Mouse (Mus musculus): ENCODE data around the gene Gm49450.

Gm49450 gene

DNA sequence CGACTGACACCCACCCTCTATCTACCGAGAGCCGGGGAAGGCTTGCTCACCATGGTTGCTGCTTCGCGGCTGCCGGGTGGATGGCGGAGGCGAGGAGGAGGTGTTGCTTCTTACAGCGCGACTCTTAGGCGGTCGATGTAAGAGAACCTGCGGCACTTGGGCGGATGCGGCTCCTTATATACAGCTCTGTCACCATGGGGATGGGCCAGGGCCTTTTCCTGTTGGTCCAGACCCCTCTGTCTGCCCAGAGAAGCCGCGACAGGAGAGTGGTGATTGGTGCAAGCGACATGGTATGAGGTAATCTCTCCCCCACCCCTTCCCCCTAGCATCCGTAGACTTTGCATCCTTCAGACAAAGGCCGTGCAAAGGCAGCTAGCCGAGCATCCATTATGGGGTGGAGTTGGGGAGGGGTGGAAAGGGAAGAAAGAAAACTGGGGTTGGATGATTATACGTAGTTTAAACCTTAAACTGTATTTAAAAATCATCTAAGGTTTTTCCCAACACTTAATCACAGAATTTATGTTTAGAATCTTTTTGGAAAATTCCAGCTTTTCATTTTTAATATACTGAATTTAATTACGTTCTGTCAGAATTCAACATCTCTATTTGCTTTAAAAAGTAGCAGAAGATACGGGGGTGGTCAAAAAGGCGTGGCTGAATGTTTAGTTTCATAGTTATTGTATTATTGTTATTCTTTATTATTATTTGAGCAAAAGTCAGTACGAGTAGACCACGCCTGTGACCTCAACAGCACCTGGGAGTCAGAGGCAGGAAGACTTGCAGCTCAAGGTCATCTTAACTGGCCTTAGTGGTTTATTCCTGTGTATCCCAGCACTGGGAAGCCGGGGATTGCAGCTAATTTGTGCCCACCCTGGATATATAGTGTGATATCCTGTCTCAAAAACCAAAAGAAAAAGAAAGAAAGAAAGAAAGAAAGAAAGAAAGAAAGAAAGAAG lies at the start of gene Gm49450, which contains the start of gene Tuba1a:
Gene Gm49450, minus strand, starts transcription at position 151 of the 956 bp plus-strand sequence.
Gene Tuba1a, minus strand, starts transcription at position 303 of the 956 bp plus-strand sequence.
- peak; percentile 87 for DNase-seq (ENCODE audit: low spot score)

GRCm38 (mm10) chr15:99001451-99001931 lies 48.1 kb upstream of the Gm49450 start:
- DNase-seq (ENCODE audit: low spot score) = no peak

DNA sequence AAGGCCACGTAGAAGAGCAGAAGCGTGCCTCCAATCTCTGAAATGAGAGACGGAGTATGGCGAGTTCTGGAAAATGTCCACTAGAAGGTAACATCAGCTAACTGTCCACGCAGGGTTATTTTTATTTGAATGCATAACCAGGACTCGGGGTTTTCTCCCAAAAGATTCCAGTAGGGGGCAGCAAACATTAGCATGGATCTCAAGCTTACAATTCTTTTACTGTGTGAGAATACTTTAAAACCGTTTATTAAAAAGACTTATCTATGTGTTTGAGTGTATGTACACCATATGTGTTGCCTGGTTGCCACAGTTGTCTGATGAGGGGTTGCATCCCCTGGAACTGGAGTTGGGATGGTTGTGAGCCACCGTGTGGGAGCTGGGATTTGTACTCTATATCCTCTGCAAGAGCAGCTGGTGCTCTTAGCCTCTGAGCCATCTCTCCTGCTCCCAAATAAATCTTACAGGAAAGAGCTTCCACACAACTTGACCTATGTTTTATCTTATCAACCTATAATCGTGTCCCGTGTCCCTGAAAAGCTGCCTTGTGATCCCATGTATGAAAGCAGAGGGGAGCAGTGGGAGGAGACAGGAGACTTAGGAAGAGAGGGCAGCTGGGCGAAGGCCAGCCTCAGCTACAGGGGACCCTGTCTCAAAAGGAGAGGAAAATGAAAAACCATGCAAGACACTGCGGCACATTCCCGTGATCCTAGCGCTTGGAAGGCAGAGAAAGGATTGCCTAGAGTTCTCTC lies 47.4 kb upstream of the Gm49450 start:
- DNase-seq (ENCODE audit: low spot score) = no peak

DNA sequence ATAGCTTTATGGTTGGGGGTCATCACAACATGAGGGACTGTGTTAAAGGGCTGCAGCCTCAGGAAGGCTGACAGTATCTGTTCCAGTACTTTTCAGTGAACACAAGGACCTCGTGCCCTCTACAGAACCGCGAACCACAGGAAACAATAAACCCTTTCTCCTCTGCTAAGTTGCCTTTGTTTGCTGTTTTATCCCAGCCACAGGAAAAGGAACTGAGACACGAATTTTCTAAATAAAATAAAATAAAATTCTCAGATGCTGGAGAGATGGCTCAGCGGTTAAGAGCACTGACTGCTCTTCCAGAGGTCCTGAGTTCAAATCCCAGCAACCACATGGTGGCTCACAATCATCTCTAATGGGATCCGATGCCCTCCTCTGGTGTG lies 45.4 kb upstream of the Gm49450 start:
- DNase-seq (ENCODE audit: low spot score) = no peak

DNA sequence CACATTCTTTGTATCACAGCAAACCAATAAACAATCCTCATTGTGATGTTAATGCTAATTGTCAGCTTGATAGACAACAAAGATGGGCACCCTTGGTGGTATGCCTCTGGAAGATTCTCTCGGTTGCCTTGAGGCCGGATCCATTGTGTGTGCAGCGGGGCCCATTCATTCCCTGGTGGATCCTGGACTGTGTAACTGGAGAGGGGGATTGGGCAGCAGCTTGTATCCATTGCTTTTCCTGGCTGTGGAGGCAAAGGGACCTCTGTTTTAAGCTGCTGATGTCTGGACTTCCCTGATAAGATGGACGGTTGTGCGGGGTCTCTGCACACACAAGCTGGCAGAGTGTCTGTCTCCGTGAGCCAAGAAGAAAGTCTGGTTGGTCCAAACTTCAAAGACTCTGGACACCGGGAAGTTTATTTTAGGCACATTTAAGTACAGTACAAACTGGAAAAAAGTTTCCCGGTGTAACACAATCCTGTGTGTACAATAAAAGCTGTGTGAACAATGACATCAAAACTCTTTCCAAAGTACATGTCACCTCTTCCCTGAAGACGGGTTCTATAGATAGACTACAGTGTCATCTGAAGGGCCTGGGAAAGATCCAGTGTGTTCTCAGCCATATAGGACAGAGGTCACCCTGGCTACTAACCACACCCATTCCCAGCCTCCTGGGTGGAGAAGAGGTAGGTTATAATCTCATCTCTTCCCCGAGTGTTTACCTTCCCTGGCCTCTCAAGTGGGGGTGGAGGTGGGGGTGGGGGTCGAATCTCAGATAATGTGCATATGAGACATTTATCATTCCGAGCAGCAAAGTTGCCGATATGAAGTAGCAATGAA lies 44.8 kb upstream of the Gm49450 start:
- no peak for DNase-seq (ENCODE audit: low spot score)

DNA sequence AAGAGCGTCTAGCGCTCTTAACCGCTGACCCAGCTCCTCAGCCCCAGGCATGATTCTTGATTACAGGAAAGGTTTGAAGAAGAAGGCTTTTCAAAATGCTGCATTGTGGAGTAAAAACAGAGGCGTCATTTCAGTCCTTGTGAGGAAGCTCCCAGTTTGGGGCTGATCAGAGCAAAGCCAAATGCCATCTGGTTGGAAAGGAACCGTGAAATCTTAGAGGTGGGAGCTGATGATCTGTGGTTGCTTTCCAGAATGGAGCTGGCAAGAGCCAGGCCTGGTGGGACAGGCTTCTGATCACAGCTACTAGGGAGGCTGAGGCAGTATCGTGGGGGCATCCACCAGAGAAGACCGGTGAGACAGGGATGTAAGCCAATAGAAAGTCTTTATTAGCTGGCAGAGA lies 43.5 kb upstream of the Gm49450 start:
- DNase-seq (ENCODE audit: low spot score) = no peak

GRCm38 (mm10) chr15:98994957-98995520 lies 41.7 kb upstream of the Gm49450 start:
- DNase-seq (ENCODE audit: low spot score) = no peak

- DNase-seq (ENCODE audit: low spot score) = no peak
These were observed 40.5 kb upstream of the Gm49450 start for GRCm38 (mm10) chr15:98993865-98994264.

DNA sequence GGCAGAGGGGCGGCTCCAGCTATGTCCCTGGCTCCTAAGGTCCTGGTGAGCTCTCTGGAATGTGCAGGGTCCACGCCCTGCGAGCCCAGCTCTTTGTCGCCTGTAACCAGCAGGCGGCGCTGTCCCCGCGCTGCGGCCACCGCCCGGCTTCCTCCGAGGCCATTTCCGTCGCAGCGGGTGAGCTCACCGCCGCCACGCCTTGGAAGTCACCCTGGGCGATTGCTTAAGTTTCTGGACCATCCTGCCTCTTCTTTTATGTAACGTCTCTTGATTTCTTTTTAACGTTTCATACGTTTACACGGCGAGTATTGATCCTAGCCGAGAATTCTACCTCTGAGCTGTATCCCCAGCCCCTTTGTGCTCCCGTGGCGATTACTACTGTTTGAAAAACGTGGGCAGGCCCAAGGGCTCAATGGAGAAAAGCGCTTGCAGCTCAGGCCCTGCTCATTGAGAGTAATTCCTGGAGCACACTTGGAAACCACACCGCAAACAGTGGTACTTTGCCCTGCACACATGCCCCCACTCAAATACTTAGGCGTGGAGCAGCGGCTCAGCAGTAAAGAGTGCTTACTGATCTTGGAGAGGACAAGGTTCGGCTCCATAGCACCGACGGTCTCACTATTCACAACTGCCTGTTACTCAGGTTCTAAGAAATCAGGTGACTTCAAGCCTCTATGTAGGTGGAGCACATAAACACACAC lies 39.9 kb upstream of the Gm49450 start:
- peak; percentile 94 for DNase-seq (ENCODE audit: low spot score)

GRCm38 (mm10) chr15:98992086-98992912 lies 38.9 kb upstream of the Gm49450 start:
- DNase-seq (ENCODE audit: low spot score) = no peak

GRCm38 (mm10) chr15:98991540-98992050 lies 38.2 kb upstream of the Gm49450 start:
- DNase-seq (ENCODE audit: low spot score) = no peak

DNA sequence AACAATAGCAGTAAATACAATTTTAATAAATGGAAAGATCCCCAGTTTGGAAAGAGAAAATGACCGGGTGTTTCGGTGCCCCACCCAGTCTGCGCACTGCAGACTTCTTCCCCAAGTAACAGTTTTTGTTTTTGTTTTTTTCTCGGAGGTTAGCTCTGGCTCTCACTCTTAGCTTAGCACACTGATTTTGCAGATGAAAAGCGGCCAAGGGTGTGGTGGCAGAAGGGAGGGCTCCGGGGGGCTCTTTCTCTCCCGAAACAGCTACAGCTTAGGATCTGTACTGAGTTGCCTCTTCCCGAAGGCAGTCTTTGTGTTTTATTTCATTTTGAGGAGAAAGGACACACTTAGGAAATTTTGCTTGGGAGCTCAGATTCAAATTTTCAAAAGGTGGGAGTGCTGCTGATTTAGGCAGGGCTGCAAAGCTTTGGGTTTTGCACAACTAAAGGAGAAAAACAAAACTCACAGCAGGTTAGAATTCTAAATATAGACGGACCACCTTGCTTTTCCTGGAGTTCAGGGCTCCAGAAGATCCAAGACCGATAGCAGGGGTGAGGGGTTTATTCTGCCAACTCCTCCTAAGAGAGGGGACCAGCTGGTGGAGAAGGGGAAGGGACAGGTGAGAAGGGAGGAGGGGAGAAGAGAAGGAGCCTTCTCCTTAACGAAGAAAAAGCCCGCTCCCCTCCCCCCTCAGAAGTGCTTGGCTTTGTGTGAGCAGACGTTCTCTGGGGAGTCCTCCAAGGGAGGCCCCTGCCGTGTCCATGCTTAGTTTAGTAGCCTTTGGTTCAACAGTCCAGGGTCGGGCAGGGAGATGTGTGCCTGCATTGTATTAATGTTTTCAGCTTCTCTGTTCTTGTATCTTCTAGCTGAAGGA lies 37.6 kb upstream of the Gm49450 start:
- no peak for DNase-seq (ENCODE audit: low spot score)

DNA sequence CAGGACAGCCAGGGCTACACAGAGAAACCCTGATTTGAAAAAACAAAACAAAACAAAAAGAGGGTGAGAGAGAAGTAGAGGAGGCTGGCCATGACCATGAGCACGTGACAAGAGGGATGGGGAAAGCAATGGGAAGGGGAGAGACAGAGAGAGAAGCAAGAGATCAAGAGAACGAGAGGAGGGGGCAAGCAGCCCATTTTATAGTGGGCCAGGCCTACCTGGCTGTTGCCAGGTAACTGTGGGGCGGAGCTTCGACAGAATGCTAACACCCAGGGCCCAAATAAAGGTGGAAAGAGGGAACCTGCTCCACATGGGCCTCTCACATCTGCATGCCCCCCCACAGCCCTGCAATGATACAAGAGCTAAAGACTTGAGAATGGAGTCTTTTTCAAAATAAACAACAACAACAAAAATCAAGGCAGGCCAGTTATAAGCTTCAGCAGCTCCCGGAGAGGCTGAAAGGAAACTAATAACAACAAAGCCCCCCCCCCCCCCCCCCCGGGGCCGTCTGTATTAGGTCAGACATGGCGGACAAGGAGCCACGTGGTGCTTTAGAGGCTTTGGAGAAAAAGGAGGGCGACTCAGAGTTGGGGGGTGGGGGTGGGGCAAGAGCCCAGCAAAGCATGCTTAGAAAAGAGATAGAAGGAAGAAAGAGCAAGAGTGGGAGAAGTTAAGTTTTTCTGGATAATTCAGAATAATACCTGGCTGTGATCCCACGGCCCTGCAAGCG lies 36.5 kb upstream of the Gm49450 start:
- DNase-seq (ENCODE audit: low spot score) = no peak

DNA sequence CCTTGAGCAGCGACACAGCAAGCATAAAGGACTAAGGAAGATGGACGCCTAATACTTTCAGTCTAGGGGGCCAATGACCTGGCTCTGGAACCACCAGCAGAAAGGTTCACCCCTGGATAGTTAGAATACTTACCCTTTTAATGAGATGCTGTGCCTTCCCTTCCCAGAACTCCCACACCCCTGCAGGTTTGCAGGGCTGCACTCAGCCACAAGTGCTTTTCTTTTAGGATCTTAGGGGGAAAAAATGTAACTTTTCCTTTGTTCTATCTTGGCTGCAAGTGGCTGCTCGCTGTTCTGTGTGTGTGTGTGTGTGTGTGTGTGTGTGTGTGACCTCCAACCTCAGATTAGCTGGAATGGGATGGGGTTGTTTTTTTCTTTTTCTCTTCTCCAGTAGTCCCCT lies 35.4 kb upstream of the Gm49450 start:
- no peak for DNase-seq (ENCODE audit: low spot score)

GRCm38 (mm10) chr15:98987661-98988181 lies 34.4 kb upstream of the Gm49450 start:
- no peak for DNase-seq (ENCODE audit: low spot score)

GRCm38 (mm10) chr15:98987077-98987630 lies 33.8 kb upstream of the Gm49450 start:
- no peak for DNase-seq (ENCODE audit: low spot score)

DNA sequence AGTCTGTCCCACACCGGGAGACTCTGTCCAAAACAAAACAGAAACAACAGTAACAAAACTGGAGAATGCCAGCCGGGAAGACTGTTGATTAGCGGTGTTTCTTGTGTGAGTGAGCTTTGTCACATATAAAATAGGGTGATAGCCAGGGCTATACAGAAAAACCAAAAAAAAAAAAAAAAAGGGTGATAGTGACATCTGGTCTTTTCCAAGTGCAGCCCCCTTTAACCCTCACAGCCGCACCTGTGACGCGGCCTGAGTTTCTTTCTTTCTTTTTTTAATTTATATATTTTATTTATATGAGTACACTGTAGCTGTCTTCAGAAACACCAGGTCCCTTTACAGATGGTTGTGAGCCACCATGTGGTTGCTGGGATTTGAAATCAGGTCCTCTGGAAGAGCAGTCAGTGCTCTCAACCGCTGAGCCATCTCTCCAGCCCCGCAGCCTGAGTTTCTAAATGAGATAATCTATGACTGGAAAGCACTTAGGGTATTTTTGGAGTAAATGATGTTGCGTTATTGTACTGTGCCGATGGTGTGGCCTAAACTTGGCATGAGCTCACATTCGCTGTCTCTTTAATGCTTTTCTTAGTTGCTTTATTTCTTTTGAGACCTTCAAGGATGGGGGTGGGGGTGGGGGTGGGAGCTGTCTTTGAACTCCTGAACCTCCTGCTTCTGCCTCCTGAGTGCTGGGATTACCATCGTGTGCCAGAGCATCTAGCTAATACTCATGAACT lies 32.8 kb upstream of the Gm49450 start:
- no peak for DNase-seq (ENCODE audit: low spot score)

Data from ovary, postnatal 10 days (tissue).